Mouse (Mus musculus) gastrocnemius, adult 18-20 months (tissue): ENCODE data around the gene Efcab2. TPM values are rescaled to one million over a fixed set of nuclear protein-coding genes. Genes with fewer than 3 reads are reported as not detected.
A peak's percentile ranks its signal among the peaks of the same experiment; 100 is the strongest.

ENCODE experiments used
- DNase-seq: peaks from one replicate; pipeline ENCODE4 v3.0.0; 2021; ENCODE audit warnings: low spot score
- total RNA-seq, 2 experiments: library from RNA; stranded (reverse); gene quantifications; 2 replicates each; pipeline ENCODE4 v1.2.3; 2021

Efcab2 gene
- total RNA-seq, 2 experiments from 2014 or later, result 12.5 to 14.0 TPM

- no peak for DNase-seq
Observed at GRCm38 (mm10) chr1:178468280-178468679, 62.4 kb downstream of the Efcab2 start.

- no peak for DNase-seq
Observed at GRCm38 (mm10) chr1:178483854-178484253, 78.0 kb downstream of the Efcab2 start.

DNA sequence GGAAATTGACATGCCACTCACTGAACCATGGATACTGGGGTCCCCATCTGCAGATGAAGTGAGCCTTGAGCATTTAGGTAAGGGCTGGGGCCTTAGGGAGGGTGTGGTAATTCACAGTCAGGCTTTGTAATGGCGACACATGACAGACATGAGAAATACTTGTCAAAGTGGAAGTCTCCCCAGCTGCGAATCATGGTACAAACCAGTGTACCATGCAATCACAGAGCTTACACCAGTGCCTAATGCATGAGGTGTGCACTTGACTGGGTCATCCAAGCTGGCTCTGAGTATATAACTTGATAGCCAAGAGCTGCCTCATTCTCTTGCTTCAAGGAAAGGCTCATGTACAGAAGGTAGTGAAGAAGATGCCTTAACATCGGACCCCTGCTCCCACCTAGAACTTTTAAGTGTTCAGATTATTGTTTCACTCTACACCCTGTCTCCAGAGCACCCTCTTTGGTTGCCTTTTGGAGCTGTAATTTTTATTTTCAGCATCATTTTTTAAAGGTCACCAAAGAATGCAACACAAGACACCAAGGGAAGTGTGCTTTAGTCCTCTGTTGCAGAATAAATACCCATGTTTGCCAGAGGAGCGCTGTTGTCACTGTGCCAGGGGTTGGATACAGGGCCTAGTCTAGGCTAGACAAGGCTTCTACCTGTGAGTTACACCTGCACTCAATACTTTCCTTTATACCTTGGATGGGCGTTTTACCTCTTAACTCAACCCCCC, 79.4 kb downstream of the Efcab2 start:
- no peak for DNase-seq

DNA sequence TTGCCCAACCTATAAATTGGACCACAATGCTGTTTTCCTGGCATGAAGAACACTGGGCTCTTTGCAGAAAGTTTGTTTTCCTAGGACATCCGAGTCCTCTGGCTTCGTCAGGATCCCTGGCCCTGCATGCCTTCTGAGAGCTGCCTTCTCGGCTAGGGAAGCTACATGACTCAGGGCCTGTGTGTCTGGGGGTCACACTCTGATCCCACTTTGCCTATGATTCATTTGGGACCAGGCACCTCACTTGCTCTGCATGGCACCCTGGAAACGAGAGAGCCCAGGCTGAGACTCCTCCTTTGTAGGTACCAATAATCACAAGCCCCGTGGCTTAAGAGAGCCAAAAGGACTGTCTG, 80.0 kb downstream of the Efcab2 start:
- no peak for DNase-seq

DNA sequence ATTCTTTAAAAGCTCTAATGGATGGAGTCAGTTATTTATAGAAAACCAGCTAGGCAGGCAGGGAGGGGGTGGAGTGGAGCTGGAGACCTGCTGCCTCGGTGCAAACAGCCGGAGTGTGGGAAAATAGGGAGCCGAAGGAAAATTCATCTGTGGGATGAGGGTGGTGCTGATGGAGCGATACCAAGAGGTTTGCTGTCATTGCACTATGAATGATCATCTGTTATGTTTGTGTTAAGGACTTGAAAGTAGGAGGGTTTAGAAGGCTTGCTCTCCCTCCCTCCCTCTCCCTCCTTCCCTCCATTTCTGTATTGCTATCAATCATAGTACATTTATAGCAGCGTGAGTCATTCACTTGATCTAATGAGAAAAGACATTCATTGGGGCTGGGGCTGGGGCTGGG, 80.9 kb downstream of the Efcab2 start:
- DNase-seq, result no peak

DNA sequence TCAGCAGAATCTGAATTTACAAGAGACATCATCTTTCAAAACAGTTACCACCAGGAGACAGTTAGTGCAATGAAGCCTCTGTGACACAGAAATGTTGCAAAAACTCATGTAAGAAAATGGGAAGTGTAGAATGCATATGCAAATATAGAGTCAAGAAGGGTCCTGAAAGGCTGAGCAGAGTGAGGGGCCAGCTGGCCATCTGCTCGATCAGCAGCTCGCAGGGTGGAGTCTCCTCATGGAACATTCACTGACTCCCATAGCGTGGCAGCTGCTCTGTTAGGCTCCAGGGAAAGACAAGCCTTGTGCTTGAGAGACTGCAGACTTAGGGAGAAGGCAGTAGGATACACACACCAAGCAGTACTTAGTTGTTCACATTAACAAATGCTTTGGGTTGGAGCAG, 83.2 kb downstream of the Efcab2 start:
- DNase-seq, result no peak

- DNase-seq, result no peak
Observed at GRCm38 (mm10) chr1:178491733-178492132, 85.8 kb downstream of the Efcab2 start.

GRCm38 (mm10) chr1:178492493-178492892, 86.6 kb downstream of the Efcab2 start:
- DNase-seq, result no peak

DNA sequence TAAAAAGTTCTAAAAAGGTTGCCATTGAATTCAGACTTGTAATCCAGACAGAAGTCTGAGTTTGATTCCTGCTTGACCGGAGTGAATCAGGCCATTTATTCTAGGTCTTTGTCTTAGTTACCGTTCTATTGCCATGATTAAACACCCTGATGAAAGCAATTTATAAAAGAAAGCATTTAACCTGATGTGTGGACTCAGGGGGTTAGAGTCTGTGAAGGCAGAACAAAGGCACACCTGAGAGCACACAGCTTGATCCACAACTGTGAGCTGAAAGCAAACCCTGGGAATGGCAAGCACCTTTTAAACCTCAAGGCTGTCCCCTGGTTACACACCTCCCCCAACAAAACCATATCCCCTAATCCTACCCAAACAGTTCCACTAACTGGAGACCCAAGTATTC, 90.3 kb downstream of the Efcab2 start:
- no peak for DNase-seq

GRCm38 (mm10) chr1:178496841-178497240, 91.0 kb downstream of the Efcab2 start:
- peak; percentile 9 for DNase-seq

DNA sequence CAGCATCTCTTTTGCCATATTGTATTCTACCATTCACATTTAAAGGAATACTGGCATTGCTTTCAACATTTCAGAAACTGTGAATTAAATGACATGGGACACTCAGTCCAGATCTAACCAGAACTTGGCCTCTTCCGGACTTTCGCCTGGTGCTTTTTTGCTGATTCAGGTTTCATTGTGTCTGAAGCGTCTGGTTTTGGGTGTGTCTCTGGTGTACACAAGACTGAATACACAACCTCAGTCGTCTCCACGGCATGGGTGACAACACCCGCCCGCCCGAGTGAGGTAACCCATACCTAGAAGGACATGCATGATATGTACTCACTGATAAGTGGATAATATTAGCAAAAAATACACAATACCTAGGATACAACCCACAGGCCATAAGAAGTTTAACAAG, 101.1 kb downstream of the Efcab2 start:
- DNase-seq, result no peak

DNA sequence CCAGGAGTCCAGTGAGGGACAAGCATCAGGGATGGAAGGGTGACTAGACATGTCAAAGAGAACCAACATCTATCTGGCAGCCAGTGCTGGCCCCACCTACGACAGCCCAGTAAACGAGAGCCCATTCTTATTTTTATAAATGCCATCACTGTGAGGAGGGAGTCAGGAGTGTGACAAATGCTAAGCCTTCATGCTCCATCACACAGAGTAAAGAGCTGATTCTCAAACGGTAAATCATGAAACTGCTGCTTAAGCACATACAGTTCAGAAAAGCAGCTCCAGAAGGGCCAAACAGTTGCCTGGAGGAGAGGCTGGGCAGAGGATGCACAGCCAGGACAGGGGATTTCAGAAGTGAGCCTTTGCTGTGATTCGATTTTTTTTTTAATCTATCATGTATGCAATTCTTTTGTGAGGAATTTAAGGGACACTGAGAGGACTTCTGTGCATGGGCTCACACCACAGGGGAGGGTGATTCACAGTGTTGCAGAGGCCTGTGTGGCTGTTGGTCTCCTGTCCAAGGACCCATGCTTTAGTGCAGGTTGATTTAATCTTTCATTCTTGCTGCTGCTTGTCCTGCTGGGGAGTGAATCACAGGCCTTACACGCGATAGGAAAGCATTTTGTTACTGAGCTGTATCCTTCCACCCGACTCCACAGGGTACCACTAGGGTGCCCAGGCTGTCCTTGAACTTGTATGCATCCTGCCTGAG, 106.6 kb downstream of the Efcab2 start:
- no peak for DNase-seq

DNA sequence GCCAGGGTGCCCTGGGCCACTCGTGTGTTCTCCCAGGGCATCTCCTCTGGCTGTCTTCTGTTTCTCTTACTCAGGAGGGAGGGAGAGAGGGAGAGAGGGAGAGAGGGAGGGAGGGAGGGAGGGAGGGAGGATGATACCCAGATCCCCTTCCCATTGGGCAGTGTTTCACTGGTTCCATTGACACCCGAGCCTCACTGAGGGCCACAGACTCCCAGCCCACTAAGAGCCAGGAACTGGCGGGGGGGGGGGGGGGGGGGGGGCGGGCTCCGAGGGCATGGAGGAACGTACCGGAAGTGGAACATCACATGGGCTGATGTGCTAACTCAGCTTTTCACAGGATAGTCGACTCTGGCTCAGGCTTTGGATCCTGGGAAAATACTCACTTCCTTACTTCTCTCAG, 108.1 kb downstream of the Efcab2 start:
- no peak for DNase-seq

DNA sequence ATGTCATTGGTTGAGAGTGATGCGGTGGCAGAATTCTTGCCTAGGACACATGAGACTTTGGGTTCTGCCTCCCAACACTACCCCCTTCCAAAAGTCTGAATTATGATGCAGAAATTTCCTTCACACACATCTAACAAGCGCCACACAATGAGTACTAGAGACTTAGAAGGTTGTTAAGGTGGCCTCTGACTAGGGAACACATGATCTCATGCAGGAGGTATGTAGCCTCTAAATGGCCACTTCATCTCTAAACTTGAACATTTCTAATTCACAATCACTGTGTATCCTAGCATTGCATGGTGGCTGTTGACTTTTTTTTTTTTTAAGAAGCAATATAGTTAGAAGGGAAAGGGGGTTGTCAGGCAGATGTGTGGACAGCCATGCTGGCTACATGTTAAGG, 110.0 kb downstream of the Efcab2 start:
- no peak for DNase-seq

DNA sequence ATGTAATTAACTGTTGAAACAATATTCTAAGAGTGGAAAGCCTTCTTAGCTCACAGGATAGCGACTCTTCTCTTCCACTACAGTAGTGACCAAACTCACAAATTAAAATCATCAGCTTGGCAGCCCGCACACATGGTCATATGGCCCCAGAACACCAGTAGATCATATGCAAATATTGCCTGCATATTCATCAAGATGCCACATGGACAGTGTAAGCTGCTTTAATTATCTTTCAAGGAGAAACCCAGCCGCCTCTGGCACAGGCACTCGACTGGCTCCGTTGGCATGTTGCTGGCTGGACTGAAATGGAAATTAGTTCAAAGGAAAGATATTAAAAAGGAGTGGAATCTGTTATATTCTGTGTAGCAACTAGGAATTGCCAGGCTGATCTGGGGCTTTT, 116.5 kb downstream of the Efcab2 start:
- DNase-seq, result no peak

GRCm38 (mm10) chr1:178523152-178523551, 117.3 kb downstream of the Efcab2 start:
- DNase-seq, result no peak

- DNase-seq, result peak; percentile 66
Observed at GRCm38 (mm10) chr1:178527185-178527546, 121.3 kb downstream of the Efcab2 start.

- DNase-seq, result peak; percentile 69
Observed at GRCm38 (mm10) chr1:178527547-178528361, 121.9 kb downstream of the Efcab2 start.

DNA sequence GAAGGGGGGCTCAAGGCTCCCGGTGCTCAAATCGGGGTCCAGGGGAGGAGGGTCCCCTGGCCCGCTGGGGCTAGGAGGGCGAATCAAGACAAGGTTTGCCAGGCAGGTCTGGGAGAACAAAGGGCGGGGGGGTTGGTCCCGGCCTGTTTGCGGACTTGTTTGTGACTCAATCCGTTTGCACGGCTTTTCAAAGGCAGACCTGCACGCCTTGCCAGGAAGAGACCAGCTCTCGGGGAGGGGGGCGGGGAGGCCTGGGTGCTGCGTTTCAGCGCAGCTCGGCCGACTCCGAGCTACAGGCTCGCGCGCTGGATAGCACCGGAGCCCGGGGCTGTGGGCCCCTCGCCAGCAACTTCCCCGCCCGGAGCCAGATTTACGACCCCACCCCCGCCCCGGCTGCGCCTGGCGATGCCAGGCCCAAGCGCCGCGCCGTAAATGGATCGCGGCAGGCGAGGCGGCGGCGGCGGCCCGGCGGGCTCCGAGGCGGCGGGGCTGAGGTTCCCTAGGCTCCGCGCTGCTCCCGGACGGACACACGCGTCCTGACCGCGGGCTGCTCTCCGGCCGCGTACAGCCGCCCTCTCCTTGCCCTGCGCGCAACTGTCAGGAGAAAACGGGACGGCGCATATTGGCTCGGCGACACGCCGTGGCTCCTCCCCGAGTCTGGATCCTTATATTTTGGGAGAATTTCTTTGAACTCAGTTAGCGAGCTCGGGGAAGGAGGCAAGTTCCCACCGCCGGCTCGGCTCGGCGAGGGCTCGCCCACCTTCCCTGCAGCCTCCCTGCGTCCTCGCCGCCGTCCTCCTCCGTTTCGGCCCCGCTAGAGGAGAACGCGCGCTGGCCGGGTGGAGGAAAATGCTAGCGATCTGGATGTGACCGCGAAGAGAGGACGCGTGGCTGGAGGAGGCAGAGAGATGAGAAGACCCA, 122.8 kb downstream of the Efcab2 start, which contains the start of gene Kif26b:
Gene Kif26b, plus strand, starts transcription at position 695 of the 921 bp plus-strand sequence.
- peak; percentile 38 for DNase-seq

DNA sequence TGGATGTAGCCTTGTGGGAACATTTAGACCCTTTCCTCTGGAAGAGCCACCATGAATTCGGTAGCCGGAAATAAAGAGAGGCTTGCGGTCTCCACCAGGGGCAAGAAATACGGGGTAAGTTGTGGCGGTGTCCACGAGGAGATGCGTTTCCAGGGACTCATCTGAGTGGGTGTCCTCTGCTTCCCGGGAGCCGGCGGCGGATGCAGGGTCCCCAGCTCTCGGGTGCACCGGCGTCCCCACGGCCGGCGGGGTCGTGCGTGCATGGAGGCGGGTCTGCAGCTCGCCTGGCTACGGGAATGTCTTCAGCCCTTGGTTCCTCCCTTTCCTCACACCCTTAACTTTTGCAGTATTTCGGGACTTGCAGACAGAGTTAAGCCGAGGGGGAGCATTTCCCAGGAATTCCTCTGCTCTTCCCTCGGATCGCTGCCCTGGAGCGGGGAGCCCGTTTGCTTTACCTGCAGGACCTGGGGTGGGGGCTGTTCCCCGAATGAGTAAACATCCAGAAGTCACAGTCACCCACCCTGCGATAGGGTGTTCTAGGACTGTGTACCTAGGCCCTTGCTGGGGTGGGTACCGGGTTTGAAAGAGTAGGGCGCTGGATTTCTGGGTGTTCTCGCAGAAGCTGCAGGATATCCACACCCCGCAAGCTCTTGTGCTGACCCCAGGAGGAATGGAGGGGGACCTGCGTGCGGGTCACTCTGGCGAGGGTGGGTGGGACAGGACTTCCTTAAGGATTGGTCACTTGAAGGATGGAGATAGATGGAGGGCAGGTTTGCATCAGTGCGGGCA, 123.8 kb downstream of the Efcab2 start:
- DNase-seq, result no peak
